Mouse (Mus musculus) cerebellum, postnatal 25 days (tissue): ENCODE results near the gene Krt6b.
"Not testable (repeated sequence)": the region's sequence is repeated elsewhere in the genome, so short reads cannot be mapped to it uniquely, and the experiment has no call there.

Experiments
- DNase-seq, 2 experiments: peaks; one replicate each; pipeline ENCODE4 v3.0.0; 2021; ENCODE audit warnings: mixed read lengths in 2 of 2

Krt6b gene

GRCm38 (mm10) chr15:101680187-101680586 lies at the start of gene Krt6b:
Gene Krt6b, minus strand, starts transcription at chr15:101680287.
- DNase-seq = no peak

- DNase-seq = no peak
Observed at GRCm38 (mm10) chr15:101724686-101725085, 44.6 kb upstream of the Krt6b start.

DNA sequence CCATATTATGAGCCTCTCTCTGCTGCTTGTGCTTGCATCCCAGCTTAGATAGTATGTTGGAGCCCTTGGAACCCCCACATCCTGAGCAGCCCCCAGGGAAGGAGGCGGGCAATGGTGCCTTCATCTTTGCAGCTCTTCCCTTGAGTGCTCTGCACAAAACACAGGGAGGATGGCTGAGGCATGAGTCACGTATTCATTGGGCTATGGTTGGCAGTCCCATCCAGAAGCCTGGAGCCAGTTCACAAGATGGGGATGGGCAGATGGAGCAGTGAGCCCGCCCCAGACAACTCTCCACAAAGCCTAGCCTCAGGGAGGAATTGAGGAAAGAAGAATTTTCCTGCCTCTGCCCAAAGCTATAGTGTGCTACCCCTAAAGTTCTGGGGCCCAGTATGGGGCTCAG lies 35.7 kb upstream of the Krt6b start:
- no peak for DNase-seq

DNA sequence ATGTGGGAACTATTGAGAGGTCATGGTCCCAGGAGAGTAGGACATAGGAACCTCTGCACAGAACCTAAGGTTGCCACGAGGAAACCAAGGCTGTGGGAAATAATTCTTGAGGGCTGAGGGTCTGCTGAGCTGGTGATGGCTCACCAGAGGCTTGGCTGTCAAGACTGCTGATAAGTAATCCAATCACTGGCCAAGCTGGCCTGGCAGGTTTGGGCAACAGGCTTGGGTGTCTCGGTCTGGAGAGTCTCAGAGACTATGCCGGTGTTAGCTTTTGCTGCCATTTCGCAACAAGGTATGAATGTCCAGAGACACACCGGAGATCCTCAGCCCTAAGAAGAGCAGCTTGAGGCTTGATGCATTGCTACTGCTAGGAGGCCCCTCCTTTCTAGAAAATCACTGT lies 34.3 kb upstream of the Krt6b start:
- no peak for DNase-seq

DNA sequence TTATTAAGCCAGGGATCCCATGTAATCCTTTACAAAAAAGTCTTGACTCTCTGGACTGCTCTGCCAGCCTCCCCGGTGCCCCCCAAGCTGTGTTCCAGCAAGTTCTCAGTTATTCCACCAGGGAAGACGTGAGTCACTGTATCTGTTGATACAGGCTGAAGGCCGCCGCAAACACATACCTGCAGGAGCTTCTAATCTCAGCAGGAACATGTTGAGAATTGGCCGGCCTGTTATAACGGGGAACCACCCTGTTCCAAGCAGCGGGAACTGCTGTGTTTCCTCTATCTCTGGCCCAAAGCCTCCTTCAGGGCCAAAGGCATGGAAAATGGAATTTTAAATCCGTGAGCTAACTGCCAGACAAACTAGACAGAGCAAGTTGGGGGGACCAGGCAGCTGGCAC lies 33.6 kb upstream of the Krt6b start:
- DNase-seq = peak; percentile 34 to 56

DNA sequence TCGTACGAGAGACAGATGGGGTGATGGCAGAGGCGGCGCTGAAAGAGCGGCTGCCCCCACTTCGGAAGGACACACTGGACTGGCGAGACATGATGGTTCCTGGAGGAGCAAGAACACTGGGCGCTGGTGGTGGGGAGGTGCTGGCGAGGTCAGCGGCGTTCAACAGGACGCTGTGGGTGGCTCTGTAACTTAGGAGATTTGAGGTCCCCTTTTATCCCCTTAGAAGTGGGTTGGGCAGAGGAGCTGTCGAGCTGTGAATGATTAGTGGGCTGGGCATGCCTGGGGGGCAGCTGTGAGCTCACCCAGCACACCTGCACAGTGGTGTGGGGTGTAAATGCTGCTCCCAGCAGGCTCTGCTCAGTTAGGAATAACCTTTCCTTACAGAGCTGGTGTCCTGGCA lies 32.6 kb upstream of the Krt6b start, which contains the start of gene Krt5:
TSS of gene Krt5 (minus strand) at position 179 of the 400 bp plus-strand sequence.
- DNase-seq = no peak

DNA sequence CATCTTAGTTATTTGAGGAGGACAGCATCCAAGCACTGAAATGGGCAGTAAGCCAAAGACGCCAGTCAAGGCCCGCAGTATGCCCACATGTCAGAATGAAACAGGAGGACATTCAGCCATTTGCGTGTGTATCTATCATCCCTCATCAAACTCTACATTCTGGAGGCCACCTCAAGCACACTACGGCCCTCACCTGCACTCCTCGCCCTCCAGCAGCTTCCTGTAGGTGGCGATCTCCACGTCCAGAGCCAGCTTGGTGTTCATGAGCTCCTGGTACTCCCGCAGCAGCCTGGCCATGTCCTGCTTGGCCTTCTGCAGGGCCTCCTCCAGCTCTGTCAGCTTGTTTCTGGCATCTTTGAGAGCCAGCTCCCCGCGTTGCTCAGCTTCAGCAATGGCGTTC lies 28.6 kb upstream of the Krt6b start:
- peak; percentile 33 to 47 for DNase-seq

- no peak for DNase-seq
Observed at GRCm38 (mm10) chr15:101707454-101707853, 27.4 kb upstream of the Krt6b start.

GRCm38 (mm10) chr15:101704066-101704465 lies 24.0 kb upstream of the Krt6b start:
- DNase-seq = no peak

DNA sequence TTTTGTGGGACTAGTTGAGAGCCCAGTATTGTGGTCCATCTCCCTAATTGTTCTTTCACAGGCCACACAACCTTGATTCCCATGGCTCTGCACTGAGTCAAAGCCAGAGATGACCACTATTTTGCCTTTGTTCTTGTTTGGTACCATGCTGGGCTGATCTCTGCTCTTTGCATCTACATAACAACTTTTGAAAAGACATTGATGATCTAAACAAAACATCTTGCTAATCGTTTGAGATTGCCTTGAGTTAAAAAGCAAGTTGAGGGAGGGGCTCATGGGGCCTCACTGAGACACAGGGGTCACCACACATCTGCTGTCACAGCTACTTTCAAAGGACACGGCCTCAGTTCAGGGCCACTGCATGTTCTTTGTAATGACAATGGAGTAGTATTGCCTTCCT lies 22.3 kb upstream of the Krt6b start:
- no peak for DNase-seq

DNA sequence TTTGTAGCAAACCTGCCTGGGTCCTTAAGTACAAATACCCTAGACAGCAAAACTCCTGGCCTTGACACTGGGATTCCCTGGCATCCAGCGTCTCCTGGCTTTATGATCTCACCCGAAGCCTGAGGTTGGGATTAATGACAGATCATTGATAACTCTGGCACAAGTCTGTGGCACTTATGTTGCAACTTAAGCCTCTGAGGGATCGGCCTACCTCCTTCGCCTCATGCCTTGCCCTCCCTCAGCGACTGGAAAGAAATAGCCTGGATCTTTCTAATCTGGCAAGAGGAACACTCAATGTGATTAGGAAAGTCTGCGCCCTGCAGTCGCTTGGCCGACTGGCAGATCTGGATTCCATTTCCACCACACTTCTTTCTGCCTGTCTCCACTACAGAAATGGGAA lies 19.8 kb upstream of the Krt6b start:
- no peak for DNase-seq

DNA sequence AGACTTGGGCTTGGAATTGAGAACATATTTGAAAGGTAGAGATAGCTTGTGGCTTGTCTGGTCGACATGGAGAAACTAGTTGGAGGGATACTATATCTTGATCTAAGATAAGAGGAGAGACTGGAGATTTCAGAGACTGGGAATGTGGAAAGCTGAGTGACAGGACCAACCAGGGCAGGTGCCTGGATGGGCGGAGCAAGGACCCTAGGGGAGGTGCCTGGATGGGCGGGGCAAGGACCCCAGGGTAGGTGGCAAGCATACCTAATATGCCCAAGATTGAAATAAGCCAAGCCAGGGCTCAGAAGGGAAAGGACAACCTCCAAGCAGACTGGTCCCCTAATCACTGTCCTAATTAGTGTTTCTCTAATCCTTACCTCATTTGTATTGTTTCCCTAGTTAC lies 19.1 kb upstream of the Krt6b start:
- no peak for DNase-seq

DNA sequence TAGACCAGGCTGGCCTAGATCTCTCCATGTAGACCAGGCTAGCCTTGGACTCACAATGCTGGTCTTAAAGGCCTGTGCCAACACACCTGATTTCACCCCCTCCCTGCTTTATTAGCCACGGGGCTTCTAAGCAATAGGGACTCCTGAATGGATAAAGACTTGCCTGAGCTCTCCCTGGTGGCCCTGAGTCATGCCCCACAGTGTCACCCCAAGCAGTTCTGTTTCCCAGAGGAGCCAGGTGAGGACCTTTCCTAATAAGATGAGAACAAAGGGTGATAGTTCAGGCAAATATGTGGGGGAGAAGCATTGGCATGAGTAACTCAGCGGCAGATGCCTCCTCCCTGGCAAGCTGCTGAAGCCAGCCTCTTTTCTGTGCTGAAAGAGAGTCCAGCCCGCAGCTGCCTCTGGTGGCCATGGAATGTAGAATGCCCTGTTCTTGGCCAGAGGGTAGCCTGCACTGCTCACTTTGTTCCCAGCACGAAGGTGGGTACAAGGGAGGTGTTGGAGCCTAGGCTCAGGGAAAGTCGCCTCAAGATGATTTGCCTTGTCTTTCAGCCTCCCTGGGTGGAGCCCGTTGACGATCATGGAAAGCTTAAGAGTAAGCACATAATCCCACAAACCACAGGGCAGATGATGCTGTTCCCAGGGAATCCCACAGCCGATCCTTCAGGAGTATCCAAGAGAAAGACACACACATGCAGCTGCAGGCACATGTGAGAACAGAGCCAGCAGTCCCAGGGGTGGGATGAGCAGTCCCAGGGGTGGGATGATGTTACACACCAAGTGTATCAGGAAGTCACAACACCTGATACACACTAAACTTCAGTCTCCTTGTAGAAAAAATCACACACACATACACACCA lies 17.5 kb upstream of the Krt6b start:
- DNase-seq = no peak

GRCm38 (mm10) chr15:101694207-101694606 lies 14.1 kb upstream of the Krt6b start, which contains the start of gene Krt6a:
Gene Krt6a, minus strand, starts transcription at chr15:101694307.
- DNase-seq = no peak

- DNase-seq = not testable (repeated sequence)
Observed at GRCm38 (mm10) chr15:101690460-101690859, 10.4 kb upstream of the Krt6b start.

GRCm38 (mm10) chr15:101688161-101688560 lies 8.1 kb upstream of the Krt6b start:
- DNase-seq = no peak

- no peak for DNase-seq
Observed at GRCm38 (mm10) chr15:101675978-101676377, 4.1 kb downstream of the Krt6b start.

GRCm38 (mm10) chr15:101652736-101653265 lies 27.3 kb downstream of the Krt6b start:
- peak; percentile 44 to 66 for DNase-seq

DNA sequence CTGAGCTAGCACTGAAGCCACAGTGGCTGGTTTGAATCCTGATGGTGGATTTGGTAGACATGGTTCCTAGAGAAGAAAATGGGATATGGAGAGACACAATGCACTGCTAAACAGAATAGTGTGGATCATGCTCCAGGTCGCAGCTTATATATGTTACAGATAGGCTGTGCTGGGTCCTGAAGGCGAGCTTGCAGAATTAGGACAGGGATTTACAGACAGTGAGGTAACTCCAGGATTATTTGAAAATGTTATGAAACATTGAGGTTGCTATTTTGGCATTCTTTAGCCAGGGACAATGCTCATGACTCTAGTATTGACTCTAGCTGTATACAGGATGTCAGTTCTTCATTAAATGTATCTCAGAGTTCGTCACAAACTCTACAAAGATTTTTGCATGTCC lies 32.8 kb downstream of the Krt6b start, which contains the start of gene Gm5478:
TSS of gene Gm5478 (minus strand) at position 101 of the 400 bp plus-strand sequence.
- no peak for DNase-seq

DNA sequence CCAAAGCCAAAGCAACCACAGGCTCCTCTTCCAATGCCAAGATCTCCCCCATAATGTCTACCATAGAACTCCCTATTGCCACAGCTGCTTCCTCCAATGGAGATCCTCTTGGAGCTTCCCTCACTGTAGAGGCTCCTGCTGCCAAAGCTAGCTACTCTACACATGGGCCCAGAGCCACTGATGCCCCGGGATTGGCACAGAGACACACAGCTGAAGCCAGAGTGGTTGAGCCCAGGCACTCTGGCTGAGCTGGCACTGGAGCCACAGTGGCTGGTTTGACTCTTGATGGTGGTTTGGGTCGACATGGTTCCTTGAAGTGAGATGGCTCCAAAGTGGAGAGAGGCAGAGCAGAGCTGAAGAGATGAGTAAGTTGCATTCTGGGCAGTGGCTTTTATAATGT lies 52.2 kb downstream of the Krt6b start, which contains the start of gene Gm5414:
TSS of gene Gm5414 (minus strand) at position 305 of the 400 bp plus-strand sequence.
- no peak for DNase-seq
